Mouse (Mus musculus) lung, adult 2 months (tissue): ENCODE measurements at regions not wholly inside any gene's neighbourhood (a gene's known extent, or its start where the extent isn't known, plus 50 kb on each side); places are given as distances from the start of the nearest gene placed in this dataset.
A peak's percentile ranks its signal among the peaks of the same experiment; 100 is the strongest.

Source experiments
- DNase-seq: peaks from one replicate; pipeline ENCODE4 v3.0.0; 2022
- H3K4me1 ChIP-seq: fragments of 200-500 bp; 2 replicates; pipeline ENCODE4 v1.6.1; 2011; ENCODE audit warnings: low read length; ENCODE audit not compliant: control insufficient read depth, insufficient read depth
- H3K4me3 ChIP-seq: fragments of 200-500 bp; replicated peaks from 2 replicates; pipeline ENCODE3; 2011; ENCODE audit warnings: low read depth, mild to moderate bottlenecking, control low read depth, low read length; ENCODE audit errors: extremely low read depth
- CTCF ChIP-seq: fragments of 200-500 bp; IDR thresholded peaks from 2 replicates; pipeline ENCODE4 v1.5.1; 2011; ENCODE audit warnings: mild to moderate bottlenecking, low read length, control low read depth; ENCODE audit not compliant: insufficient read depth
- POLR2A ChIP-seq: fragments of 200-500 bp; IDR thresholded peaks from 2 replicates; pipeline ENCODE4 v1.6.1; 2011; ENCODE audit warnings: low read depth, mild to moderate bottlenecking, control low read depth, low read length, borderline replicate concordance; ENCODE audit errors: extremely low read depth
- WGBS: fragments of 180-500 bp; shearing (Covaris S2); methylation state at CpG from one replicate; pipeline ENCODE4 v1.1.7; 2018; 5-methylcytosine and 5-hydroxymethylcytosine counted together

DNA sequence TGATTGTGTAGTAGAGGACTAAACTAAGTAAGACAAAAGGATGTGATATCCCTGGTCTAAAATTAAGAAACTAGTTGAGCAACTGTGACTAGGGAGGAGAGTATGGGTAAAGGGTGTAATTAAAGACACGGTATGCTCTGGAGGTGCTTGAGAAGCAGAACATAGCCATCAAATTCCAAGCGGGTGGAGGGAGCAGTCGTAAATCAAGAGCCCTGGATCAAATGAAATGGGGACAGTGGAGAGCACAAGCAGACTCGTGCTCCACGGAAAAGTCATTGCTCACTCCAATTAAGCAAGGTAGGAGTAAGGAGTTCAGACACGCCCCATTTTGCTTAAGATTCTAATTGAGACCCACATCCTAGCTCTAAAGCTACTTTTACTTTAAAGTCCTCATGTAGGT is 132.2 kb downstream of the Gm10192 start:
- H3K4me3 ChIP-seq = no peak overlapping the region
- WGBS = 77% methylated on average over 6 of the region's 6 CpGs
- TF ChIP-seq CTCF = no peak
- DNase-seq = no peak
- H3K4me1 ChIP-seq = no peaks in the 10 kb centered on the region

DNA sequence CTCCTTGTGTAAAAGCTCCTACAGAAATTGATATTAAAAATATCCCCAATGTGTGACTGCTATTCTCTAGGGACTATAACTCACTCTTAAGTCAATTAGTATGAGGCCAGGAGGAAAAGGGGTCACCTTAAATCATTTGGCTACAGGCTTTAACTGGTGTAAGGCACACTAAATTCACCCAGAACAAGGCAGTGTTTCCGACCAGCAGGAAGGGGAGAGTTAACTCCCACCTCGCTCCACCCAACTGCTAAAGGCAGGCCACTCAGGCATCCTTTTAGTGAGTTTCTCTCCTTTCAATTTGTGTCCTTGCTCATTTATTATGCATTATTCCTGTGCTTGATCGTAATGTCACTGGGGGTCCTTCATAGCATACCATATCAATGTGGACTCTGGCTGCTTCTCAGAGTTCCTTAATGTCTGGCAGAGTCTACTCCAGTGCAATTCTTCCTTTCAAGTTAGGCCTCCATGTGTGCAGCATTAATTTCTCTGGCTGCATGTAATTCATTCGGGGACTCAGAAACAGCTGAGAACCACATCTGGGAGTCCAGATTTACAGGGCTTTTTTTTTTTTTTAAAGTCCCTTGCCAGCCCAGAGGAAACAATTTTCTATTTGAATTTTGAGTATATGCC is 133.8 kb downstream of the Gm10192 start:
- 82% methylated on average over 4 of the region's 4 CpGs for WGBS
- DNase-seq = no peak
- Histone ChIP-seq H3K4me1 (no peaks in the 10 kb centered on the region), H3K4me3 (no peak overlapping the region)
- TF ChIP-seq CTCF (no peak), POLR2A (no peak)

DNA sequence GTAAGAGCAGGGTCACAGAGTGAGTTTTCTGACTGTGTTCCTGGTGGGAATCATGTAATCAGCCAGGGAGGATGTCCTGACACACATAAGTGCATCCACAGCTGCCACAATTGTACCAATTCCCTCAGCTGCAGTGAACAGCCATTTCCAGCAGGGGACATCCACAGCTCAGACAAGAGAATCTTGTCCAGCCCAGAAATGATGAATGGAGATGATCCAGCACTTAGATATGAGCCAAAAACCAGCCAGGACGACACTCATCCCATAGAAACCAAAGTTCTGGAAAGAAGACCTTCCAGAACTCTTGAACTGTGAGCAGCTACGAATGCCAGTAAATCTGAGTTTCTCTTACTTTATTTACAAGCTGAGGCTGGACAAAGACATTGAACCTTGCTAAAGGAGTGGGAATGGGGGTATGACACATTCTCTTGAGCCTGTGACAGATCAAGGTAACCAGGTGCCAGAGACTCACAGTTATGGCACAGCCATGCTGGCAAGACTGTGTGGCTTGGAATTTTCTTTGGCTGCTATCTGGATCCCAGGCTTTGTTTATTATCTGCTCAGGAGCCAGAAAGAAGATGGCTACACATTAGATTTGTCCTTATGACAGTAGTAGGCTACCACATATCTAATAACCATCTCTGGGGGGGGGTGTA is 145.1 kb downstream of the Gm10192 start:
- DNase-seq = no peak
- Histone ChIP-seq H3K4me3 (no peak overlapping the region), H3K4me1 (no peaks in the 10 kb centered on the region)
- TF ChIP-seq CTCF = peak; percentile 50
- no peak for TF ChIP-seq POLR2A
- 30% methylated on average over 2 of the region's 2 CpGs for WGBS

DNA sequence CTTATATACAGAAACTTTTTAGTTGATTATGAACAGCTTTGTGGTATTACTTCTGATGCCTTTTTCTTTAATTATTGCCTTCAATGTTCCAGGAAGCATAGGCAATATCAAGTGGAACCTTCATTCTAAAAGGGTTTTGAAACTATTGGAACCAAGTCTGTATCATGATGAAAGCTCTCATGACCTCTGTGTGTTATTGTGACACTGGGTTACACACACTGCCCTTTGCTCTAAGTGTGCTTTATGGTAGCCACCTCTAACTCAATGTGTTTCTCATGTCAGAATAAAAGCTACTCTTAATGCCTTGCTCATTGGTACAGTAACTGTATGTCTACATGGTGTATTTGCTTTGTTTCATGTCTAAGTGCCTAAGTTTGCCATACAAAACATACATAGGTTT is 154.0 kb downstream of the Gm10192 start:
- no peak for DNase-seq
- Histone ChIP-seq H3K4me3 (no peak overlapping the region), H3K4me1 (no peaks in the 10 kb centered on the region)
- no peak for TF ChIP-seq POLR2A
- no peak for TF ChIP-seq CTCF

DNA sequence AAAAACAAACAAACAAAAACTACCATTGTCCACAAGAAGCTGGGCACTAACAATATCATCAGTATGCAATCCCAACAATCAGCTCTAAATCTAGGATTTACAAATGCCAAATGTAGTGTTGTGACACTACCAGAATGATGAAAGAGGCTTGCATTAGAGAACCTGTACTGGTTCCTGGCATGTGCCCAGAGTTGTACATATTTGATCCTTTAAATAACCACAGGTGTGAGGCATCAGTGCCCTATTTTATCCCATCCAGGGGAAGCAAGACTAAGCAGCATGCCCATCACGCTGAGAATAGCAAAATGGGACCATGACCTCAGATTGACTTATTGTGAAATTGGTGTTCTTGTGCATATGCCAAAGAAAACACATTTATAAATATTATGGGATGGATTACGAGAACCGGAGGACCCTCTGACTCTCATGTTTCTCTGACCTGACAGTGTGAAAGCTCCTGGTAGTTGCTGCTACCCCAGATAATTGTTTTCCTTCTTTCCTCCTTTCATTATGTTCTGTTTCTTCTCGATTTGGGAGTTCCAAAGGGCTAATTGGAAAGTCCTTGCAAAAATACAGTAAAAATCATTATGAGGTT is 157.4 kb downstream of the Gm10192 start:
- H3K4me3 ChIP-seq = no peak overlapping the region
- DNase-seq = no peak
- no peaks in the 10 kb centered on the region for H3K4me1 ChIP-seq
- 43% methylated on average over 4 of the region's 4 CpGs for WGBS
- TF ChIP-seq CTCF = no peak
- no peak for TF ChIP-seq POLR2A

DNA sequence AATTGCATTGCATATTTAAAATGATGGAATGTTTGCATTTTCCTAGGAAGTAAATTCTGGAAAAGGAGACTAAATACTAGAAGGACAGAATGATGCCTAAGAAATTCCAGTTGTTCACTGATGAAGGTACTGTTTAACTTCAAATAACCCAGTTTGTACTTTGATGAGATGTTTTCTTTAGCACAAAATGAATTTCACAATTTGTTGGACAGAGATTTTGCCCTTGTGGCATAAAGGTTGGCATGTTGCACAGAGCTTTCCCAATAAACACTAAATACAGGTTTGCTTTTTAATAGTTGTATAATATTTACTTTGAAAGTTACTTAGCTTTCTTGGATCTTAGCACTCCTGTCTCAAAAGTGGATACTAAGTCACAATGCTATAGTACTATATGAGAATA is 181.6 kb downstream of the Gm10192 start:
- H3K4me1 ChIP-seq = no peaks in the 10 kb centered on the region
- DNase-seq = no peak
- TF ChIP-seq POLR2A = no peak
- TF ChIP-seq CTCF = no peak
- no peak overlapping the region for H3K4me3 ChIP-seq

DNA sequence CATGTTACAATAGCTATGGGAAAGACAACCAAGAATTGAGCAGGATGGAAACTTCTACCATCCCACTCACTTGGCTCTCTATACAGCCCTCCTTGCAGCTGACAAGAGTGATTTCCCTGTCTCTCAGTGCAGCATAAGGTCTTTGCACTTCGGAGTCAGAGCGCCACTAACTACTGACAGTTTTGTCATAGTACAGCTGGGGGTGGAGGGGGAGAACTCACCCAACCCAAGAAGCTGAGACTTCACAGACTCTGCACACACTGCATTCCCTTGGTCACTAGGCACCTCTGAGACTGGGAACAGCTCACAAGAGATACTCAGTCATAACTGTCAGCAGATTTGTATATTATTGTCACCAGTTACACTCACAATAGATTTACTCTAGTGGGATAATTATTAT is 195.3 kb upstream of the Gm12695 start:
- WGBS = 68% methylated on average over 2 of the region's 2 CpGs
- Histone ChIP-seq H3K4me3 (no peak overlapping the region), H3K4me1 (no peaks in the 10 kb centered on the region; the same call in 1 of the 2 replicates)
- no peak for TF ChIP-seq CTCF
- no peak for TF ChIP-seq POLR2A
- DNase-seq = no peak

DNA sequence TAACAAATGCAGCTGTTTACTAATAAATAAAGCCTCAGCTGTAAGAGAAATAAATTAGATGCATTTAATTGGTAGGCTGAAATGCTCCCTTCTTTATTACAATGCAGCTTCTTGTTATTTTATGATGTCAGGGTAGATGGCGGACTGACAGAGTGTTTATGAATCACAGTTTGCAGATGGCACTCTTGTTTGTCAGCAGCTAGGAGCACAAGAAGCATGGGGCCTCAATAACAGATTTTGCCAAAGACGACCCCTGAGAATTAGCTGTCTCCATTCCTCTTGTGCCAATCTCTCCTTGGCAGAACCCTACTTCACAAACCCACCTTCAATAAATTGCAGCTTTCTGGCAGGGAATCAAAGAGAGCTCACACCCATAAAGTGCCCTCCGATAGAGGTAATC is 194.9 kb upstream of the Gm12695 start:
- Histone ChIP-seq H3K4me3 (no peak overlapping the region), H3K4me1 (no peaks in the 10 kb centered on the region; the same call in 1 of the 2 replicates)
- no peak for DNase-seq
- 74% methylated on average over 3 of the region's 3 CpGs for WGBS
- no peak for TF ChIP-seq CTCF
- no peak for TF ChIP-seq POLR2A

DNA sequence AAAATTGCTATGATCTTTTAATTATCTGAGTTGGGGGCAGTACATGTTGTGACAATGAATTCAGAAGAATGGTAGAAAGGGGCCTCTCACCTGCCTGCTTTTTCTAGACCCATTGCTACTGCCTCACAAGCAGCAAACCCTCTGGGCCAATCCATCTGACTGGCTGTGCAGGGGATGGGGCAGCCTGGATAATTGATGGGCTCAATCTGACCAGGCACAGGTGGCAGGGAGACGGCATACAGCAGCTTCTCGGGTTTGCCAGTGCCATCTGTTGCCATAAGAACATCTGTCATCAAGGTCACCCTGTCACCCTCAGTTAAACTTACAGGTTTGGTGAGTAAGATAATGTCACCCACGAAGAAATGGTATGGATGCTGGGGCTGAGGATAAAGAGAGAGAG is 189.9 kb upstream of the Gm12695 start:
- Histone ChIP-seq H3K4me3 (no peak overlapping the region), H3K4me1 (no peaks in the 10 kb centered on the region)
- 39% methylated on average over 3 of the region's 3 CpGs for WGBS
- TF ChIP-seq CTCF (no peak), POLR2A (no peak)
- no peak for DNase-seq

DNA sequence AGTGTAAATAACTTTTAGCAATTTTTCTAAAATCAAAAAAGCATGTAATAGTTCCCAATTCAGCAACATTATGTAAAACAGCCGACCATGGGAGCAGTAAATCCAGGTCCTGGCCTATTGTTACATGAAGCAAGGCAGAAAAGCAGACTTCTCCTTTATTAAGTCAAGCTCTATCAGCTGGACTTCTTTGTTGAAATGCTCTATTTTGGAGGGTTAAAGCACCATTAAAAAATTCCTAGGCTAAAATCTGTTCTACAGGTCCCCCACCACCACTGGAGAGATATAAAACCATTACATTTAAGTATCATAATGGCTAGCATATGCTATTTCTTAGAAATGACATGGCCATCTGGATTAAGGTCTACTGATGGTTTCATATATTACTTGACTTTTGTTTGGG is 188.8 kb upstream of the Gm12695 start:
- H3K4me3 ChIP-seq = no peak overlapping the region
- TF ChIP-seq POLR2A (no peak), CTCF (no peak)
- DNase-seq = no peak
- 41% methylated on average over 1 of the region's 1 CpGs for whole genome bisulfite sequencing
- no peaks in the 10 kb centered on the region for H3K4me1 ChIP-seq
